Mouse (Mus musculus) stomach, embryonic 16.5 days (tissue): ENCODE data around the gene Klhl5. TPM values are rescaled to one million over a fixed set of nuclear protein-coding genes. Genes with fewer than 3 reads are reported as not detected.

Experiments
- ATAC-seq: fragments of 200-750 bp; cut with Nextera tagmentation; 2 replicates; pipeline ENCODE4 v1.8.0; 2017; ENCODE audit warnings: moderate number of reproducible peaks, moderate TSS enrichment; ENCODE audit not compliant: insufficient read depth, low FRiP score
- H3K27ac ChIP-seq: fragments of 300-500 bp; sonication (generic); 2 replicates; pipeline ENCODE4 v1.5.1; 2014; ENCODE audit warnings: low read length
- H3K27me3 ChIP-seq: fragments of 300-500 bp; sonication (generic); 2 replicates; pipeline ENCODE4 v1.6.1; 2014; ENCODE audit warnings: low read length, control low read depth, mixed read lengths; ENCODE audit not compliant: control insufficient read depth, insufficient read depth
- H3K36me3 ChIP-seq: fragments of 300-500 bp; sonication (generic); 2 replicates; pipeline ENCODE4 v1.6.1; 2014; ENCODE audit warnings: low read length; ENCODE audit not compliant: control insufficient read depth, insufficient read depth
- H3K4me1 ChIP-seq: fragments of 300-500 bp; sonication (generic); 2 replicates; pipeline ENCODE4 v1.6.1; 2014; ENCODE audit warnings: low read length, control low read depth, mixed read lengths; ENCODE audit not compliant: control insufficient read depth, insufficient read depth
- H3K4me2 ChIP-seq: fragments of 300-500 bp; sonication (generic); 2 replicates; pipeline ENCODE4 v1.6.1; 2014; ENCODE audit warnings: low read depth, low read length, mixed read lengths
- H3K4me3 ChIP-seq: fragments of 300-500 bp; sonication (generic); replicated peaks from 2 replicates; pipeline ENCODE4 v1.5.1; 2014; ENCODE audit warnings: mild to moderate bottlenecking, low read length
- H3K9ac ChIP-seq: fragments of 300-500 bp; sonication (generic); 2 replicates; pipeline ENCODE4 v1.6.1; 2014; ENCODE audit warnings: low read length
- H3K9me3 ChIP-seq: fragments of 300-500 bp; sonication (generic); replicated peaks from 2 replicates; pipeline ENCODE4 v1.6.1; 2016; ENCODE audit warnings: low read length, control low read depth; ENCODE audit not compliant: control insufficient read depth
- WGBS: fragments of 180-500 bp; shearing (Covaris S2); extraction: QIAGEN DNeasy Blood & Tissue Kit; methylation state at CpG from one replicate; pipeline ENCODE4 v1.1.7; 2014; 5-methylcytosine and 5-hydroxymethylcytosine counted together
- polyA plus RNA-seq: library from polyadenylated mRNA; unstranded; fragments of >200 nt; fragmentation: Nextera tagmentation; extraction: Ambion mirVana; gene quantifications from 2 replicates; pipeline ENCODE4 v1.2.1, GENCODE M21; 2015

The Klhl5 gene
- polyA plus RNA-seq, 1 experiment from 2014 or later, result 8.5 TPM

DNA sequence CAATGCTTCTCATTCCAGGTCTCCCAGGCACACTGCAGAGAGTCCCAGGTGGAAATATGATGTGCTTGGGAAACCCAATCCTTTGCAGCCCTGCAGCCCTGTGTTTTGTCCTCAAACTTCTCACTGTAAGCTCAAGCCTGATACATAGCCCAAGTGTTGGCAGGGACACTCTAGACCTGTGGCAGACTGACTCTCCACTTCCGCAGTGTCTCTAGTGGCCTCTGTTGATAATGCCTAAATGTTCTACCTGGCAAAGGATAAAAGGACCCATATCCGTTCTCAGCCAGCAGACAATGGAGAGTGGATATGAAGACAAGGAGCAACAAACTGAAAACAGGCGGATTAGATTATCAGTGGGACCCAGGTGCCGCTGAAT is 74.4 kb downstream of the Klhl5 start:
- H3K4me2 ChIP-seq, result no peak overlapping the region
- no peaks in the 10 kb centered on the region for H3K9me3 ChIP-seq
- no peak overlapping the region for H3K9ac ChIP-seq
- WGBS, result 84% methylated on average over 4 of the region's 4 CpGs
- no peak overlapping the region for H3K27ac ChIP-seq
- H3K27me3 ChIP-seq, result no peaks in the 10 kb centered on the region
- no peaks in the 10 kb centered on the region for H3K36me3 ChIP-seq
- H3K4me3 ChIP-seq, result no peak overlapping the region
- 0 out of 2 replicates have a peak, but pooled peaks cover 7% of the 10 kb centered on the region for H3K4me1 ChIP-seq
- ATAC-seq, result no peak

DNA sequence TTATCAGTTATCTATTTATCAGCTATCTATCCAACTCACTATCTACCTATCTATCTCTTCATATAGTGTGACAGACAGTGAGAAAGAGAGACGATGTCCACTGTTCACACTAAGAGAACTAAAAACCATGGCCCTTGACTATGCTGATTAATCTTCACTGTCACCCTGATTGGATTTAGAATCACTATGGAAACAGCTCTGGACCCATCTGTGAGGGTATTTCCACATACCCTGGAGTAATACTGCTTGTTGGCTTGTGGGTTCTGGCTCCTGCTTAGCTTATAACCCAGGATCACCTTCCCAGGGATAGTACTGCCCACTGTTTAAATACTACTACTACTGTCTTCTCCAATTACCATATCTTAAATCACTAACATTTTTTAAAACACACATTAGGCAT is 74.9 kb downstream of the Klhl5 start:
- Histone ChIP-seq H3K4me3 (no peak overlapping the region), H3K36me3 (no peaks in the 10 kb centered on the region), H3K4me1 (0 out of 2 replicates have a peak, but pooled peaks cover 2% of the 10 kb centered on the region), H3K9ac (no peak overlapping the region), H3K27ac (no peak overlapping the region), H3K9me3 (no peaks in the 10 kb centered on the region), H3K27me3 (no peaks in the 10 kb centered on the region), H3K4me2 (no peak overlapping the region)
- no peak for ATAC-seq
- WGBS, result 76% methylated on average over 1 of the region's 1 CpGs

DNA sequence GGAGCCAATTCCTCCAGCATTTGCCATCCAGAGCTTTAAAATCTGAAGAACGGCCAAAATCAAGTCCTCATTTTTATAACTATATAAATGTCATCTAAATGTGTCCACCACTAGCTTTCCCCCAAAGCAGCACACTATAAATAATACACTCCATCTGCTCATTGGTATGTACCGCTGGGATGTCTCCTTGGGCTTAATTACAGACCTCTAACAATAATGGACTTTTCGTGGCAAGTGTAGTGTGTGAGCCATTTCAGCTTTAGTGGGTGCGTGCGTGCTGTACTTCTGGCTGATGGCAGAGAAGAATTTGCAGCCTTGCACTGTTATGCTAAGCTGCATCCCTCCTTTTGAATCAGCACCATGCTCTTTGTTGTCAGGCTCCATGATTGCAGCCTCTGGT is 84.3 kb downstream of the Klhl5 start:
- no peak overlapping the region for H3K27ac ChIP-seq
- H3K4me1 ChIP-seq, result no peaks in the 10 kb centered on the region
- no peak overlapping the region for H3K4me2 ChIP-seq
- H3K9me3 ChIP-seq, result no peaks in the 10 kb centered on the region
- H3K4me3 ChIP-seq, result no peak overlapping the region
- ATAC-seq, result no peak
- no peak overlapping the region for H3K9ac ChIP-seq
- no peaks in the 10 kb centered on the region for H3K27me3 ChIP-seq
- no peaks in the 10 kb centered on the region for H3K36me3 ChIP-seq
- WGBS, result 86% methylated on average over 5 of the region's 5 CpGs

DNA sequence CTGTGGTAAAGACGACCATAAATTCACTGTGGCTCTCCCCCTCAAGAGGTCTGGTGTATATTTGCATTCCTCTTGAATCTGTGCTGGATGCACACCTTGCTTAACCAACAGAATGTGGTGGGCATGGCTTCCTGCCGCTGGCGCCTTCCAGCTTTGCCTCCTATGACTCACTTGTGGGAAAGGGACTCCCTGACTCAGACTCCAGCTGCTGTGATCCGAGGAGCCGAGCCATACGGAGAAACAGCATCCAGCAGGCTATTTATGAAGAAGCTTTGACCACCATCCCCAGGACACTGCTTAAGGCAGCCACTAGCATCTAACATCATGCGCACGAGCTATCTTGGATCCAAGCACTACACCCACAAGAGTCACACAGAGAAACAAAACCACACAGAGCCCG is 87.1 kb downstream of the Klhl5 start:
- H3K9ac ChIP-seq, result no peak overlapping the region
- whole genome bisulfite sequencing, result 85% methylated on average over 9 of the region's 9 CpGs
- no peak overlapping the region for H3K4me2 ChIP-seq
- ATAC-seq, result no peak
- no peaks in the 10 kb centered on the region for H3K4me1 ChIP-seq
- no peaks in the 10 kb centered on the region for H3K36me3 ChIP-seq
- no peak overlapping the region for H3K4me3 ChIP-seq
- no peaks in the 10 kb centered on the region for H3K9me3 ChIP-seq
- H3K27ac ChIP-seq, result no peak overlapping the region
- no peaks in the 10 kb centered on the region for H3K27me3 ChIP-seq

DNA sequence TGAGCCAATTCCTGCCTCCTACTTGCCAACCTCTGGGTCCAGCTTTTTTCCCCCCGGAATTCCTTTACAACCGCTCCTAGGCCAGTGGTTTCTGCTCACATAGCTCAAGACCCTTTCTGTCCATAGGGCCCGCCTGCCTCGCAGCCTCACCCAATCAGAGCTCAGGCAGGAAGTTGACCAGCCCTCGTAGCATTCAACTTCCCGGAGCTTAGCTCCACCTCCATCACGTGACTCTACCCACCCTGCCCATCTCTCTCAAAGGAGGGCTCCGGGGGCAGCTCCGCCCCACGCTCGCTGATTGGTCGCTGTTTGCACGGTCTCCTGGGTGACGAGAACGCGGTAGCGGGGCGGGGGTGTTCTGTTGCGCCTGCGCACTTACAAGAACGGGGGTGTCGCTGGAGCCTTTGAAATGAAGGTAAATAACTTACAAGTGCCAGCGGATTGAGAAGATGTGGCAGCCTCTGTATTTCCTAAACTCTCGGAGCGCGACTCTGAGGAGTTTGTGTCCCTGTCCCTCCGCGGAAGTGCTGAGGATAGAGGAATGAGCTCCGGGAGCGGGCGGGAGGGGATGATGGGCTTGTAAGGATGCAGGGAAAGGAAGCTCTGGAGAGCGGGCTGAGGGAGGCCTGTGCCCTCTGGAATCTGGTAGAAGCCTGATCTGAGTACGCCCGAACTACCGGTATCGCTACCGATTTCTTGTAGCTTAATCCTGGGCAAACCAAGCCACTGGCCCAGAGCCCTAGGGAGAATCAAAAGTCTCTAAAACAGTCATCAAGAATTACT is 92.2 kb downstream of the Klhl5 start, which contains the start of gene Wdr19:
TSS of gene Wdr19 (plus strand) at position 351 of the 783 bp plus-strand sequence.
- Histone ChIP-seq H3K9ac (peak within 1 kb of the TSS; percentile 79), H3K27me3 (no peaks in the 10 kb centered on the region), H3K4me3 (peak within 1 kb of the TSS; percentile 80), H3K27ac (peak within 1 kb of the TSS; percentile 66), H3K9me3 (no peaks in the 10 kb centered on the region), H3K36me3 (no peaks in the 10 kb centered on the region), H3K4me2 (peak within 1 kb of the TSS; percentile 84), H3K4me1 (peaks cover 6% of the 10 kb centered on the region)
- under 1% methylated on average over 37 of the region's 37 CpGs for WGBS
- ATAC-seq, result peak; percentile 100

DNA sequence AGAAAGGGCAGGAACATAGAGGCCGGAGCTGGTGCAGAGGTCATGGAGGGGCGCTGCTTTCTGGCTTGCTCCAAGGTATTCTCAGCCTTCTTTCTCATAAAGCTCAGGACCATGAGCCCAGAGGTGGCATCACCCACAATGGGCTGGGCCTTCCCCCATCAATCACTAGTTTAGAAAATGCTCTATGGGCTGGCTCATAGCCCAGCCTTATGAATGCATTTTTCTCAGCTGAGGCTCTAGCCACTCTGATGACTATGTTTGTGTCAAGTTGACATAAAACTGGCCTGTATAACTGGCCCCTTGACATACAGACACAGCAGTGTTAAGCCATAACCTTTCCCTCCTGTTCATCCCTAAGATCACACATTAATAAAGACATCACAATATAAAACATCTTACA is 97.4 kb downstream of the Klhl5 start:
- whole genome bisulfite sequencing, result 86% methylated on average over 2 of the region's 2 CpGs

DNA sequence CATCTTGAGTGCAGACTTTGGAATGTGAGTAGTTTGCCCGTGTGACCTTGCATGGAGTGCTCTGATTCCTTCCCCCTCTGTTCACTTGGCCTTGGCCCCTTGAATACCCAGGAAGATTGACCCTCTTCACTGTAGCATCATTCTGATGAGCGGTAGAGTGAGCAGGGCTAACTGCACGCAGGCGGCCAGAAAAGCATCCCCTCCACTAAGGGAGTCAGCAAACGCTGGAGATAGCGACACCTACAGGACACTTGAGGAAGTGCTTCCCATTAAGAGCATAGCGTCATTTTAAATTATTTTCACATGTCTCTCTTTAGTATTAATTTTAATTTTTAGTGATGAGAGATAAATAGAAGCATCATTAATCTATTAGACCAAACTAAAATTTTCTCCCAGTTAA is 106.0 kb downstream of the Klhl5 start:
- 22% methylated on average over 7 of the region's 7 CpGs for WGBS
- no peak for ATAC-seq
- Histone ChIP-seq H3K9ac (no peak overlapping the region), H3K4me3 (no peak overlapping the region), H3K27me3 (no peaks in the 10 kb centered on the region), H3K36me3 (no peaks in the 10 kb centered on the region), H3K27ac (no peak overlapping the region), H3K4me1 (no peaks in the 10 kb centered on the region), H3K9me3 (no peaks in the 10 kb centered on the region), H3K4me2 (no peak overlapping the region)

More for the DNA sequence above, 97.4 kb downstream of the Klhl5 start:
- no peak overlapping the region for H3K4me2 ChIP-seq
- H3K9ac ChIP-seq, result no peak overlapping the region
- peaks cover 6% of the 10 kb centered on the region for H3K4me1 ChIP-seq
- no peak overlapping the region for H3K27ac ChIP-seq
- H3K9me3 ChIP-seq, result no peaks in the 10 kb centered on the region
- ATAC-seq, result no peak
- no peaks in the 10 kb centered on the region for H3K27me3 ChIP-seq
- no peak overlapping the region for H3K4me3 ChIP-seq
- H3K36me3 ChIP-seq, result no peaks in the 10 kb centered on the region

Other genes starting within 250 kb of the Klhl5 start
- 1.5 and 1.7 TPM in 2 replicates for gene Tlr1, start 174.0 kb upstream of the Klhl5 start, polyA plus RNA-seq
- gene Tlr6, start 147.4 kb upstream of the Klhl5 start, polyA plus RNA-seq, result 0.94 and 1.0 TPM in 2 replicates
- gene Fam114a1, start 137.5 kb upstream of the Klhl5 start, polyA plus RNA-seq, result 62.4 and 64.8 TPM in 2 replicates
- 1.7 and 1.9 TPM in 2 replicates for gene Tmem156, start 15.4 kb upstream of the Klhl5 start, polyA plus RNA-seq
- 6.3 and 7.4 TPM in 2 replicates for gene Wdr19, start 92.2 kb downstream of the Klhl5 start, polyA plus RNA-seq
- 65.7 and 77.8 TPM in 2 replicates for gene Rfc1, start 228.1 kb downstream of the Klhl5 start, polyA plus RNA-seq
- 1.8 and 1.9 TPM in 2 replicates for gene Klb, start 240.8 kb downstream of the Klhl5 start, polyA plus RNA-seq